Mouse (Mus musculus): Measurements from ENCODE around the gene Klhl41.
"Not testable (repeated sequence)": the region's sequence is repeated elsewhere in the genome, so short reads cannot be mapped to it uniquely, and the experiment has no call there.

Gene Klhl41

GRCm38 (mm10) chr2:69669853-69670252 is at the start of gene Klhl41:
TSS of gene Klhl41 (plus strand) at chr2:69670120.
- no peak for DNase-seq

- no peak for DNase-seq
Measured at GRCm38 (mm10) chr2:69629215-69629614, 40.7 kb upstream of the Klhl41 start.

GRCm38 (mm10) chr2:69629914-69630313 is 40.0 kb upstream of the Klhl41 start:
- DNase-seq = no peak

- no peak for DNase-seq
Measured at GRCm38 (mm10) chr2:69630792-69631191, 39.1 kb upstream of the Klhl41 start.

GRCm38 (mm10) chr2:69631449-69631848 is 38.5 kb upstream of the Klhl41 start:
- no peak for DNase-seq

- DNase-seq = peak; percentile 39 to 50
Measured at GRCm38 (mm10) chr2:69635064-69635701, 34.7 kb upstream of the Klhl41 start.

GRCm38 (mm10) chr2:69635807-69636206 is 34.1 kb upstream of the Klhl41 start:
- DNase-seq = peak; percentile 25 to 26

GRCm38 (mm10) chr2:69637989-69638388 is 31.9 kb upstream of the Klhl41 start:
- DNase-seq = not testable (repeated sequence)

- no peak for DNase-seq
Measured at GRCm38 (mm10) chr2:69640100-69640499, 29.8 kb upstream of the Klhl41 start.

- peak in 1 of 2 experiments; percentile 6 for DNase-seq
Measured at GRCm38 (mm10) chr2:69644968-69645617, 24.8 kb upstream of the Klhl41 start.

GRCm38 (mm10) chr2:69646726-69647490 is 23.0 kb upstream of the Klhl41 start, which contains the start of gene Bbs5:
TSS of gene Bbs5 (plus strand) at chr2:69647171.
- peak; percentile 93 to 97 for DNase-seq

GRCm38 (mm10) chr2:69649716-69650115 is 20.2 kb upstream of the Klhl41 start:
- no peak for DNase-seq

- DNase-seq = no peak
Measured at GRCm38 (mm10) chr2:69659326-69659725, 10.6 kb upstream of the Klhl41 start.

- DNase-seq = no peak
Measured at GRCm38 (mm10) chr2:69663827-69664476, 6.0 kb upstream of the Klhl41 start.

- no peak for DNase-seq
Measured at GRCm38 (mm10) chr2:69667656-69668055, 2.3 kb upstream of the Klhl41 start.

- no peak for DNase-seq
Measured at GRCm38 (mm10) chr2:69668414-69668813, 1.5 kb upstream of the Klhl41 start.

- peak in 1 of 2 experiments; percentile 10 for DNase-seq
Measured at GRCm38 (mm10) chr2:69673723-69674122, 3.8 kb downstream of the Klhl41 start.

GRCm38 (mm10) chr2:69675266-69675665 is 5.3 kb downstream of the Klhl41 start:
- DNase-seq = no peak

GRCm38 (mm10) chr2:69676713-69677112 is 6.8 kb downstream of the Klhl41 start:
- no peak for DNase-seq

GRCm38 (mm10) chr2:69677215-69677614 is 7.3 kb downstream of the Klhl41 start:
- DNase-seq = not testable (repeated sequence)

- no peak for DNase-seq
Measured at GRCm38 (mm10) chr2:69679990-69680389, 10.1 kb downstream of the Klhl41 start.

- DNase-seq = no peak
Measured at GRCm38 (mm10) chr2:69681931-69682330, 12.0 kb downstream of the Klhl41 start.
